Mouse (Mus musculus): ENCODE measurements around the gene G6pd2. TPM values are rescaled to one million over a fixed set of nuclear protein-coding genes. Genes with fewer than 3 reads are reported as not detected.

G6pd2 gene
- polyA plus RNA-seq (2015; fragmentation: Nextera tagmentation; extraction: Ambion mirVana), result 0.16 TPM in 1 of 2 replicates, not detected in the other

DNA sequence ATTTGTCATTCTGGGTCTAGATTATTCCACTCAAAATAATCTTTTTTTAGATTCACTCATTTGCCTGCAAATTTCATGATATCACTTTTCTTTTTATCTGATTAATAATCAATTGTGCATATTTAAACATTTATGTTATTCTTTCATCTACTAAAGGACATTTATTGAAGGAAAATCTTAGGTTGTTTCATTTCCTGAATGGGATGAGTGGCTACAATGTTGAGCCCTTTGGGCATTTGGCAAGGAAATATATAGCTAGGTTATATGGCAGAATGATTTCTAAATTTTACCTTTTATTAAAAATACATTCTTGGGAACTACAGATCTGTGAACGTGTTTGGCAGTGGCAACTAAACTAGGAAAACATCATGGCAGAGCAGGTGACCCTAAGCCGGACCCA is at the start of gene G6pd2:
Gene G6pd2, plus strand, starts transcription at position 301 of the 400 bp plus-strand sequence.
- WGBS, result 91% methylated on average over 2 of the region's 2 CpGs
- Histone ChIP-seq H3K9ac (ENCODE audit: low read depth, low read length) (no peak within 1 kb of the TSS), H3K27me3 (replicated peaks; ENCODE audit: control insufficient read depth, insufficient read depth, low read length) (no peaks in the 10 kb centered on the region), H3K27ac (ENCODE audit: low read depth, low read length) (no peak within 1 kb of the TSS), H3K4me3 (ENCODE audit: low read length) (no peak within 1 kb of the TSS), H3K4me1 (ENCODE audit: control insufficient read depth, insufficient read depth, low read depth, low read length) (no peaks in the 10 kb centered on the region), H3K4me2 (ENCODE audit: low read length) (no peak within 1 kb of the TSS), H3K9me3 (ENCODE audit: control insufficient read depth, low read length) (peaks cover 4% of the 10 kb centered on the region; the same call in 1 of the 2 replicates), H3K36me3 (ENCODE audit: control insufficient read depth, insufficient read depth, low read length) (no peaks in the 10 kb centered on the region)
- ATAC-seq, result no peak

DNA sequence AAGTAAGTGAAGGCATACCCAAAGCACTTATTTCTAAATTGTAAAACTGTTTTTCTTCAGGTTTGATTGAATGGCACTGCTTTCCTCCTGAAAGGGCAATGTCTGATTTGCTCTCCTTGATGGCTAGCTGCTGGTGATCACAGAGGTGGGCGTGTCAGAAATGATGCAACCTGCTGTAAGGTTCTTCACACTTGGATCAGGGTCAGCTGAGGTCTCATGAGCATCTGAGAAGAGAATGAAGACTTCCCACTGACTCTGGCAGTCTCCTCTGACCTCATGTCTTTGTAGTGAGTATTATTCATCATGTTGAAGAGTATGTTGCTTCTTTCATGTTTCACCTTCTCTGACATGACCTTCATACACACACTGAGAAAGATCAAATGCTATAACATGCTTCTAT is 44.4 kb upstream of the G6pd2 start:
- Histone ChIP-seq H3K4me1 (ENCODE audit: control insufficient read depth, insufficient read depth, low read depth, low read length) (no peaks in the 10 kb centered on the region), H3K9me3 (ENCODE audit: control insufficient read depth, low read length) (no peaks in the 10 kb centered on the region), H3K9ac (ENCODE audit: low read depth, low read length) (no peak overlapping the region), H3K4me3 (ENCODE audit: low read length) (no peak overlapping the region), H3K4me2 (ENCODE audit: low read length) (no peak overlapping the region), H3K27me3 (replicated peaks; ENCODE audit: control insufficient read depth, insufficient read depth, low read length) (no peaks in the 10 kb centered on the region), H3K27ac (ENCODE audit: low read depth, low read length) (no peak overlapping the region), H3K36me3 (ENCODE audit: control insufficient read depth, insufficient read depth, low read length) (no peaks in the 10 kb centered on the region)
- no peak for ATAC-seq
- 67% methylated on average over 1 of the region's 1 CpGs for WGBS

DNA sequence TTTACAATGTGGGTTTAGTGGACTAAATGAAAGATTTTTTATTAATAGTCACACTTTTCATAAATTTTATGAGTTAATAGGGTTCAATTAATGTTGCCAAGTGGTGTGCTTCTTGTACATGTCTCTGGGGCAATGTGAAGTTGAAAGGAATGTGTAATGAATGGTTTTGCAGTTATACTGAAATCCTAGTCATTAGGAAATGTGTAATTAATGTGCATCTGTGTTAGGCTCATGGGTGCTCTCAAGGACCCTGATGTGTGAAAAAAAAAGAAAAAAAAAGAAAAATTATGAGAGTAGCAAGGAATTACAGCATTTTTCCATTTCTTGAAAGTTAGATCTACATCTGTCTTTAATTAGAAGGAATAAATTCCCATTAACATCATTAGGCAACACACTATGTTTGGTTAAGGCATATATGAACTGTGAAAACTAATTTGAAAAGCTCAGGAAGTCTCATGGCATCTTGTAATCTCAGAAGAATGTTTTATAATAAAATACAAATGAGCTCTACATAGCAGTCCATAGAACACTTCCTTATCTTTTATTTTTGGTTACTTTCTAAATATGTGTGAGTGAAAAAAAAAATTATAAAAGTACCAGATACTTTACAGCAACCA is 24.4 kb downstream of the G6pd2 start:
- Histone ChIP-seq H3K9me3 (ENCODE audit: control insufficient read depth, low read length) (no peaks in the 10 kb centered on the region), H3K9ac (ENCODE audit: low read depth, low read length) (no peak overlapping the region), H3K27me3 (replicated peaks; ENCODE audit: control insufficient read depth, insufficient read depth, low read length) (no peaks in the 10 kb centered on the region), H3K36me3 (ENCODE audit: control insufficient read depth, insufficient read depth, low read length) (no peaks in the 10 kb centered on the region), H3K4me1 (ENCODE audit: control insufficient read depth, insufficient read depth, low read depth, low read length) (no peaks in the 10 kb centered on the region), H3K4me2 (ENCODE audit: low read length) (no peak overlapping the region), H3K4me3 (ENCODE audit: low read length) (no peak overlapping the region), H3K27ac (ENCODE audit: low read depth, low read length) (no peak overlapping the region)
- no peak for ATAC-seq

- H3K27me3 ChIP-seq (replicated peaks; ENCODE audit: control insufficient read depth, insufficient read depth, low read length), result no peaks in the 10 kb centered on the region
- 58% methylated on average over 2 of the region's 2 CpGs for WGBS
- H3K4me1 ChIP-seq (ENCODE audit: control insufficient read depth, insufficient read depth, low read depth, low read length), result no peaks in the 10 kb centered on the region
- H3K36me3 ChIP-seq (ENCODE audit: control insufficient read depth, insufficient read depth, low read length), result no peaks in the 10 kb centered on the region
- H3K9ac ChIP-seq (ENCODE audit: low read depth, low read length), result no peak overlapping the region
- H3K9me3 ChIP-seq (ENCODE audit: control insufficient read depth, low read length), result no peaks in the 10 kb centered on the region
- no peak overlapping the region for H3K4me3 ChIP-seq (ENCODE audit: low read length)
- ATAC-seq, result no peak
- H3K4me2 ChIP-seq (ENCODE audit: low read length), result no peak overlapping the region
- H3K27ac ChIP-seq (ENCODE audit: low read depth, low read length), result no peak overlapping the region
Observed at GRCm38 (mm10) chr5:61843891-61844290, 35.3 kb downstream of the G6pd2 start.
